Mouse (Mus musculus): ENCODE data around the gene Clec1b.

DNA sequence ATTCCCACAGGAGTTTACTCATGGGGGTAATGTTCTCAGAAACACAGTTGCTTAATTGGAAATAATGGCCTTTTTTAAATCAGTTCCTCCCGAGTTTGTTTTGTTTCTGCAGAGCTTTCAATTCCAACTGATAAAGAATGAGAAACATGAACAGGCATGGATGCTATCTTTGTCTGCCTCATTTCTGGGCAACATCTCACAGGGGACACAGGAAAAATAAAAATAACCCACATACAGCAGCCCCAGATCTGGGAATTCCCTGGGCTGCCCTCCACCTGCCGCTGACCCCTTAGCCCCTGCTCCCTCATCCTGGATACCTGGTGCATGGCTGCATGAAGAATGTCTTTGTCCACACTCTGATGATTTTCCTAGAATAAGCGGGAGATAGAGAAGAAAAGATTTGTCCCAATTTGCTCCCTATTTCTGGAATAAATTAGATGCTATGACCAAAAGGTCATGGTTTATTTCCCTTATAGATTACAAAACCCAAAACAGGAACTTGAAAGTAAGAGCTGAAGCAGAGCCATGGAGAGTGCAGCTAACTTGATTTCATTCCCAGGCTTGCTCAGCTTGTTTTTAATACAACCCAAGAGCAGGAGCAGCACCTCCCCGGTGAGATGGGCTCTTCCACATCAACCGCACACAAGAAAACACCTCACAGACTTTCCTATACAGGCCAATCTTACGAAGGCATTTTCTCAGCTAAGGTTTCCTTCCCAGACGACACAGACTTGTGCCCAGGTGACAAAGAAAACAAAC, 27.5 kb upstream of the Clec1b start:
- TF ChIP-seq CTCF (IDR thresholded peaks at IDR 0.05; ENCODE audit: borderline replicate concordance, control insufficient read depth, extremely low read depth, insufficient read depth, low read length, poor library complexity) (no peak), POLR2A (IDR thresholded peaks at IDR 0.05; ENCODE audit: control insufficient read depth, extremely low read depth, insufficient read depth, low read length, poor library complexity) (no peak)

All from thymus, adult 2 months (tissue).